Mouse (Mus musculus) G1E (cell line): ENCODE measurements at regions not wholly inside any gene's neighbourhood (a gene's known extent, or its start where the extent isn't known, plus 50 kb on each side); places are given as distances from the start of the nearest gene placed in this dataset.

ENCODE experiments used
- ATAC-seq: 2 replicates; pipeline ENCODE4 v1.8.0; 2016; ENCODE audit warnings: mild to moderate bottlenecking; ENCODE audit not compliant: insufficient number of reproducible peaks, poor library complexity, low FRiP score, severe bottlenecking; ENCODE audit errors: extremely low read depth
- DNase-seq: peaks from one replicate; pipeline ENCODE4 v3.0.0; 2012; ENCODE audit warnings: low spot score
- H3K27me3 ChIP-seq: 2 replicates; pipeline ENCODE4 v1.6.1; 2012; ENCODE audit warnings: mild to moderate bottlenecking, low read length, inconsistent platforms; ENCODE audit not compliant: insufficient read depth
- H3K36me3 ChIP-seq: replicated peaks from 2 replicates; pipeline ENCODE3; 2012; ENCODE audit warnings: mild to moderate bottlenecking, inconsistent platforms
- H3K4me1 ChIP-seq: 2 replicates; pipeline ENCODE4 v1.6.1; 2012; ENCODE audit warnings: low read depth, low read length, inconsistent platforms, mixed read lengths; ENCODE audit not compliant: insufficient read depth
- H3K4me3 ChIP-seq: 2 replicates; pipeline ENCODE4 v1.5.1; 2012; ENCODE audit warnings: low read depth, mild to moderate bottlenecking, inconsistent platforms, low read length, moderate library complexity, mixed read lengths
- H3K9me3 ChIP-seq: replicated peaks from 2 replicates; pipeline ENCODE4 v1.6.1; 2012; ENCODE audit warnings: inconsistent platforms
- CTCF ChIP-seq: IDR thresholded peaks from 2 replicates; pipeline ENCODE4 v1.5.1; 2012; ENCODE audit warnings: low read depth, low read length, inconsistent platforms, mixed read lengths
- GATA1 ChIP-seq: IDR thresholded peaks from 2 replicates; pipeline ENCODE4 v1.6.1; 2012; ENCODE audit warnings: borderline replicate concordance, low read length, inconsistent platforms, mixed read lengths
- GATA2 ChIP-seq: IDR thresholded peaks from 2 replicates; pipeline ENCODE4 v1.6.1; 2012; ENCODE audit warnings: low read depth, low read length, inconsistent platforms, borderline replicate concordance
- POLR2AphosphoS5 ChIP-seq: IDR thresholded peaks from 2 replicates; pipeline ENCODE4 v1.6.1; 2012; ENCODE audit warnings: low read depth, low read length, inconsistent platforms; ENCODE audit not compliant: insufficient replicate concordance
- TAL1 ChIP-seq: conservative IDR thresholded peaks from 2 replicates; pipeline ENCODE4 v1.6.1; 2012; ENCODE audit warnings: low read depth, low read length, inconsistent platforms, mixed read lengths

- no peak overlapping the region for H3K4me3 ChIP-seq
- no peaks in the 10 kb centered on the region for H3K36me3 ChIP-seq
- 0 out of 2 replicates have a peak, but pooled peaks cover 2% of the 10 kb centered on the region for H3K9me3 ChIP-seq
- ATAC-seq (no peak), DNase-seq (no peak)
- H3K4me1 ChIP-seq, result no peaks in the 10 kb centered on the region
- TF ChIP-seq CTCF, result no peak
- H3K27me3 ChIP-seq, result no peaks in the 10 kb centered on the region
Observed at GRCm38 (mm10) chr3:50678611-50678988, 235.2 kb upstream of the Slc7a11 start.

DNA sequence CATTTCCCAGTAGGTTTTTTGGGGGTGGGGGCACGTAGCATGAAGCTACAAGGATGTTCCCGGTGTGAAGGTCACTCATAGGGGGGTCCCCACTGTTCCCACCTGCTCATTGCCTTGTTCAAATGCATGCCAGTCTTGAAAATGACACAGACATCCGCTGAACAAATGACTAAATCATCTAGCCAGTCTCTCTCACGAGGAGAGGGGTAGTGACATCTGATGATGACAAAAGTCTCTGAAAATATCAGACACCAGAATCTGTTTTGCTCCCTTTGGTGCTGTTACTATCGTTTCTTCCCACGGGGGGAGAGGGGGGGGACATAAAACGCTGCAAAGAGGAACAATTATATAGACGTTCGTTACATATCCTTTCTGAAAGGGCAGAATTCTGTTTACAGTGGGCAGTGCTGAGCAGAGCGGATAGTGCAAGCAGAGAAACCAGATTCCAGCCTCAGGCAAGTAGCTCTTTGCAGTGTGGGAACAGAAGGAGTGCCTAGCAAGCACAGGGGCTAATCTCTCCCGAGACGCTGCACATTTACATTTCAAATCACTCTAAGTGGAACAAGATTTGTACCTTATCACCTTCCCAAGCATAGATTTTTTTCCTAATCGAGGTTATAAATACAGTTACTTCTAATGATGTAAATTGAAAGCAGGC, 234.7 kb upstream of the Slc7a11 start:
- no peak for TF ChIP-seq POLR2AphosphoS5
- TF ChIP-seq CTCF, result no peak
- no peak for TF ChIP-seq GATA1
- TF ChIP-seq TAL1, result no peak
- no peak for TF ChIP-seq GATA2
- ATAC-seq (no peak), DNase-seq (no peak)
- Histone ChIP-seq H3K4me3 (no peak overlapping the region), H3K4me1 (no peaks in the 10 kb centered on the region), H3K36me3 (no peaks in the 10 kb centered on the region), H3K27me3 (no peaks in the 10 kb centered on the region), H3K9me3 (no peaks in the 10 kb centered on the region)

DNA sequence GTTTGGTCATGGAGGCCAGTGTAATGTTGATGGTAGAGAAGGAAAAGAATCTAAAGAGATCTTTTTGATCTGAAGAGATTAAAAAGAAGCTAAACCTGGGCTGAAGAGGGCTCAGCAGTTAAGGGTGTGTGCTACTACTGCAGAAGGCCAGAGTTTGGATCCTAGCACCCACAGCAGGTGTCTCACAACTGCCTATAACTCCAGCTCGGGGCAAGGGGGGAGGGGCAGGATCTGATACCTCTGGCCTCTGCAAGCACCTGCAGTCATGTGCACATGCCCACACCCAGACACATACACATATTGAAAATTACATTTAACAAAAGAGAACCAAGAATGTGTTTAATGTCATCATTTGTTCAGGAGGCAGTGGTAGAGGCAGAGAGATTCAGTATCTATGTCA, 232.4 kb upstream of the Slc7a11 start:
- no peak for ATAC-seq
- no peak for DNase-seq
- no peak for TF ChIP-seq CTCF
- no peak for TF ChIP-seq TAL1
- TF ChIP-seq GATA2, result no peak
- no peak for TF ChIP-seq GATA1
- TF ChIP-seq POLR2AphosphoS5, result no peak
- Histone ChIP-seq H3K4me1 (no peaks in the 10 kb centered on the region), H3K4me3 (no peak overlapping the region), H3K36me3 (no peaks in the 10 kb centered on the region), H3K27me3 (no peaks in the 10 kb centered on the region), H3K9me3 (no peaks in the 10 kb centered on the region)

DNA sequence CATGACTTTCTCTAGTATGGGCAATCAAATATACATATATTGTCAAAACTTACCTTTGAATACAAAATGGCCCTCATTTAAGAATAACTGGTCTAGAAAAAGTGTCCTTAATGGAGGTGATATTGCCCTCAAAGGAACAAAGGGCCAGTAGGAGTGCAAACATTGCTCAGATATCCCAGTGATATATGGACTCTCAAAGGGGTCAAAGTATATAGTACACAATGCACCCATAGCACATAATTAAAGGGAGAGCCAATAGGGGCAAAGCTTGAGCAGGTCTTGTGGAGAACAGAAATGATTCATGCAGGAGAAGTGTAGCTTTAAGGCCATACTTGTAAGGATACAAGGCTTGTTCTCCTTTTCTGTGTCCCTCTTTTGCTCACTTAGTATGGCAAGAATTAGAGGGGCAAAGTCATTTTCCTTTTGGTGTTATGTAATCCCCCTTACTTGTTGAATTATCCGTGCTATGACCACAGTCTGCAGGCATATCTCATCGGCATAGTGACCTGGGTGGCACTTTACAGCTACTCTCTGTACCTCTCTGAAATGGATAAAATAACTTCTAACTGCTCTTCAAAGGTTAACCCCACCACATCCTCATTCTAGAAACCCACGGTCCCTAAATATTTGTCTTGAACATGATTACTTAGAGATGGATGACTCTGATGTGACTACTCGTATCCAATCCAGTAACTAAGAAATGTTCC, 231.6 kb upstream of the Slc7a11 start:
- Histone ChIP-seq H3K27me3 (no peaks in the 10 kb centered on the region), H3K4me3 (no peak overlapping the region), H3K36me3 (no peaks in the 10 kb centered on the region), H3K4me1 (no peaks in the 10 kb centered on the region), H3K9me3 (no peaks in the 10 kb centered on the region)
- no peak for TF ChIP-seq POLR2AphosphoS5
- no peak for TF ChIP-seq TAL1
- no peak for TF ChIP-seq GATA1
- no peak for TF ChIP-seq CTCF
- no peak for TF ChIP-seq GATA2
- DNase-seq (no peak), ATAC-seq (no peak)

DNA sequence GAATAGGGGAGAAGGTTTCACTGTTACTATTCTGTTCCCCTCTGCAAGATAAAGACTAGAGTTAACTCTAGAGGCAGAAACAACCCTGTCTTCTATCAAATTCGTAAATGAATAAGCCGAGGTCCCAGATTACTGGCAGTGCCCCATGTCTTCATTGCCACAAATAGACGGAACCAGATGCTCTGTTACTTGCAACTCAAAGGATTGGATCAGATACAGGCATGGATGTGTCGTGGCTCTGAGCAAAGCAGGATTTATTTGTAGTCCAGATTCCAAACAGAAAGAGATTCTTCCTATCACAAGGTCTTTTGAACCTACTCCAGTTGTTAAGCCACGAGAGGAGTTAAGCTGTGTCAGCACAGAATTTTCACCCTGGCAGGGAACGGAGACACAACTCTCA, 221.9 kb upstream of the Slc7a11 start:
- H3K9me3 ChIP-seq, result no peaks in the 10 kb centered on the region
- H3K27me3 ChIP-seq, result no peaks in the 10 kb centered on the region
- H3K4me3 ChIP-seq, result no peak overlapping the region
- no peak for DNase-seq
- no peak for ATAC-seq
- no peaks in the 10 kb centered on the region for H3K4me1 ChIP-seq
- TF ChIP-seq POLR2AphosphoS5 (no peak), CTCF (no peak), TAL1 (no peak), GATA2 (no peak), GATA1 (no peak)
- no peaks in the 10 kb centered on the region for H3K36me3 ChIP-seq

GRCm38 (mm10) chr3:50660966-50661365, 217.6 kb upstream of the Slc7a11 start:
- no peak for DNase-seq
- ATAC-seq, result no peak
- H3K4me1 ChIP-seq, result no peaks in the 10 kb centered on the region

More at GRCm38 (mm10) chr3:50660966-50661365, 217.6 kb upstream of the Slc7a11 start:
- H3K36me3 ChIP-seq, result no peaks in the 10 kb centered on the region
- no peaks in the 10 kb centered on the region for H3K27me3 ChIP-seq
- TF ChIP-seq CTCF (no peak), POLR2AphosphoS5 (no peak), GATA2 (no peak), GATA1 (no peak), TAL1 (no peak)
- H3K4me3 ChIP-seq, result no peak overlapping the region
- H3K9me3 ChIP-seq, result no peaks in the 10 kb centered on the region
